Mouse (Mus musculus) adrenal gland, adult 2 months (tissue): ENCODE data around the gene Eif3j1. TPM values are rescaled to one million over a fixed set of nuclear protein-coding genes. Genes with fewer than 3 reads are reported as not detected.
A peak's percentile ranks its signal among the peaks of the same experiment; 100 is the strongest.
"Not testable (repeated sequence)": the region's sequence is repeated elsewhere in the genome, so short reads cannot be mapped to it uniquely, and the experiment has no call there.

ENCODE experiments used
- DNase-seq: peaks from one replicate; pipeline ENCODE4 v3.0.0; 2021
- microRNA-seq, 2 experiments: library from miRNA; unstranded; fragments of <30 nt; microRNA quantifications; one replicate each; pipeline ENCODE4 v1.2.0; 2021
- polyA plus RNA-seq: library from polyadenylated mRNA; depleted of rRNA; stranded (reverse); fragments of >200 nt; gene quantifications from 2 replicates; pipeline ENCODE4 v1.2.3, GENCODE M21; 2012; rRNA removed
- total RNA-seq, 2 experiments: library from RNA; stranded (reverse); gene quantifications; 2 replicates each; pipeline ENCODE4 v1.2.3; 2021

The Eif3j1 gene
- total and polyA plus RNA-seq, 3 experiments = 6.0 to 21.1 (median 15.7) TPM

- DNase-seq = not testable (repeated sequence)
Observed at GRCm38 (mm10) chr2:122097686-122098085, 69.3 kb downstream of the Eif3j1 start.

- peak; percentile 40 for DNase-seq
Observed at GRCm38 (mm10) chr2:122102070-122102469, 73.7 kb downstream of the Eif3j1 start.

Small RNA genes within 50 kb of the gene (microRNA-seq; reads per million reads assigned to microRNA genes)
- 0 reads per million in 2 experiments for gene Gm47314

Other genes with a start within 250 kb of the Eif3j1 start
- 100 to 1,000 TPM in 1 of 2 experiments, 10 to 100 TPM in 1; 60.0 to 191 TPM for gene Frmd5, start 221.5 kb upstream of the Eif3j1 start, total RNA-seq
- 124 and 173 TPM in 2 replicates for gene Frmd5, start 221.5 kb upstream of the Eif3j1 start, polyA plus RNA-seq
- gene Casc4, start 161.6 kb upstream of the Eif3j1 start, total RNA-seq = 10 to 100 TPM; 45.7 to 53.0 TPM
- gene Casc4, start 161.6 kb upstream of the Eif3j1 start, polyA plus RNA-seq = 15.0 and 20.8 TPM in 2 replicates
- 10 to 100 TPM; 24.8 to 30.8 TPM for gene Ctdspl2, start 72.5 kb upstream of the Eif3j1 start, total RNA-seq
- 0.81 and 0.98 TPM in 2 replicates for gene Ctdspl2, start 72.5 kb upstream of the Eif3j1 start, polyA plus RNA-seq
- not detected for gene Mageb3, start 72.5 kb upstream of the Eif3j1 start, total RNA-seq
- gene Mageb3, start 72.5 kb upstream of the Eif3j1 start, polyA plus RNA-seq = 0.04 TPM in 1 of 2 replicates, not detected in the other
- gene Spg11, start 89.8 kb downstream of the Eif3j1 start, total RNA-seq = 10 to 100 TPM; 17.1 to 17.6 TPM
- 5.4 and 6.2 TPM in 2 replicates for gene Spg11, start 89.8 kb downstream of the Eif3j1 start, polyA plus RNA-seq
- gene B2m, start 119.1 kb downstream of the Eif3j1 start, total RNA-seq = 1,000 to 10,000 TPM; 1,021 to 1,206 TPM
- 522 and 790 TPM in 2 replicates for gene B2m, start 119.1 kb downstream of the Eif3j1 start, polyA plus RNA-seq
- not detected for gene Trim69, start 132.2 kb downstream of the Eif3j1 start, total RNA-seq
- gene Trim69, start 132.2 kb downstream of the Eif3j1 start, polyA plus RNA-seq = not detected in 2 replicates
- gene Patl2, start 157.6 kb downstream of the Eif3j1 start, total RNA-seq = not detected
- 0.03 TPM in 1 of 2 replicates, not detected in the other for gene Patl2, start 157.6 kb downstream of the Eif3j1 start, polyA plus RNA-seq
- gene Terb2, start 157.7 kb downstream of the Eif3j1 start, total RNA-seq = not detected
- not detected in 2 replicates for gene Terb2, start 157.7 kb downstream of the Eif3j1 start, polyA plus RNA-seq
- 100 to 1,000 TPM in 1 of 2 experiments, 10 to 100 TPM in 1; 57.2 to 112 TPM for gene Sord, start 206.2 kb downstream of the Eif3j1 start, total RNA-seq
- 10.3 and 10.5 TPM in 2 replicates for gene Sord, start 206.2 kb downstream of the Eif3j1 start, polyA plus RNA-seq